Mouse (Mus musculus) cerebellum, postnatal 14 days (tissue): ENCODE results near the gene B3gnt9.

Source experiments
- DNase-seq, 2 experiments: peaks; one replicate each; pipeline ENCODE4 v3.0.0; 2021; ENCODE audit warnings: mixed read lengths in 2 of 2

Gene B3gnt9

DNA sequence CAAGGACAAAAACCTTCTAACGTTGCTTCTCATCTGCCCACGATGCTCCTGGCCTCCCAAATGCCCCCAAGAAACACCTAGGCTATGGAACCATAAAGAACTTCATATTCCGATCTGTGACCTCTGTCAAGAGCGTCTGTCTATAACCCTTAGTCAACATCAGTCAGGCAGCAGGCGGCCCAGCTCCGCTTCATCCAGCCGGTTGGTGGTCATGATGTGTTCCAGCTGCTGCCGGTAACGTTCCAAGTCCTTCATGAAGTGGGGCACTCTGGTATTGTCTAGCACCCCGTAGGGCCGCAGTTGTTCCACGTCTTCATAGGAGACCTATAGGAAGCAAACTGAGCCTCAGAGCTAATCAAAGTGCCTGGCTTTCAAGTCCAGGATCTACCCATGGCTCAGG is 26.9 kb upstream of the B3gnt9 start:
- no peak for DNase-seq

DNA sequence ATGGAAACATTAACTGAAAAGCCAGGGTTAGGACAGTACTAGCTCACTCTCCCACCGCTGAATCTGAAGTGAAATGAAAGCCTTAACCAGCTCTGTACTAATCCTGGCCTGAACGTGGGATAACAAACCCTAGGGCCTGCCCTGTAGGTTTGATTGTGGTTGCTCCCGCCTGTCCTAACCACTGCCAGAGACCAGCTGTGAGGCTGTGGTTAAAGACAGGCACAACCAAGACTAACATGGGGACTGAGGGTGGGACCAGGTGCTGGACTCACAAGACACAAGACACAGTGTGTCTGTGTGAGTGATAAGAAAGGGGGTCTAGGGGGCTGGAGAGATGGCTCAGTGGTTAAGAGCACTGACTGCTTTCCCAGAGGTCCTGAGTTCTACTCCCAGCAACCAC is 25.6 kb upstream of the B3gnt9 start:
- DNase-seq, result no peak

DNA sequence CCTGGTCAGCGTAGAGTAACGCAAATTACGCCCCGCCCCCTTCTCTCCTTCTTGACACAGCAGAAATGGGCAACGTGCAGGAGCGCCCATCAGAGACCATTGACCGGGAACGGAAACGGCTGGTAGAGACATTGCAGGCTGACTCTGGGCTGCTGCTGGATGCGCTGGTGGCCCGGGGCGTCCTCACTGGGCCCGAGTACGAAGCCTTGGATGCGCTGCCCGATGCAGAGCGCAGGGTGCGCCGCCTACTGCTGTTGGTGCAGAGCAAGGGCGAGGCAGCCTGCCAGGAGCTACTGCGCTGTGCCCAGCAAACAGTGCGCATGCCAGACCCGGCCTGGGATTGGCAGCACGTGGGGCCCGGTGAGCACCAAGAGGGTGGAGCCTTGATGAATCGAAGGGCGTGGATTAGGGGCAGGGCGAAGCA is 24.0 kb upstream of the B3gnt9 start:
- DNase-seq, result peak; percentile 92 to 95

DNA sequence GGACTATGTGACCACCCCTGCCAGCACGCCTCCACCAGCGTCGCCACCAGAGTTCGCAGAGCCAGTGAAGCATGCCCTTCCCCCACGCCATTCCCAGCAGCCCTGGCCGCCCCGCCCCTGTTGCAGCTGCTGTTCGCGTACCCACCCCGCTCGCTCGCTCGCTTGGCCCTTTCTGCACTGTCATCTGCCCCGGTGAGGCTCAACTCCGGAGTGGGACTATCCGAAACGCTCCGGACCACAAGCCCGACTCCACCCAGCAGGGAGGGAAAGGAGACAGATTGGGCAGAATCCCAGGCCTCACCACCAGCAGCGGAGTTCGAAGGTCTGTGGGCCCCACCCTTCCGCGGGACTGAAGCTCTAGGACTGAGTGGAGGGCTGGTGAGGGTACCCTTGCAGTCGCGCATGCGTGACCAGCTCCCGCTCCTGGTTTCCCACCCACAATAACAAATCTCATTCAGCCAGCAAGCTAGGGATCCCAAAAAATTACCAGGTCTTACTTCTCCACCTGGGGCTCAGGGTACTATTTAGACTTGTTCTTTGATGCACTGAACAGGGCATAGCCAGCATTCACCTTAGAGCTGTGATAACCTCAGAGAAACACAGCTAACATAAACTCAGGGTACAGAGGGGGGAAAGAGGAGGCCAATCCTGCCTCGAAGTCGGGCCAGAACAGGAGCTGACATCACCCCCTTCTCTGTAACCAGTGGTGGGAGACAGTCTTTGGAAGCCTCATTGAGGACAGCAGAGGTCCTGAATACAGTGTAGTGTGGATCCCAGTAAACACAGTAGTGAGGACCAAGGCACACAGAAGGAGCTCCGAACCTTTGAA is 21.6 kb upstream of the B3gnt9 start:
- peak in 1 of 2 experiments; percentile 49 for DNase-seq

DNA sequence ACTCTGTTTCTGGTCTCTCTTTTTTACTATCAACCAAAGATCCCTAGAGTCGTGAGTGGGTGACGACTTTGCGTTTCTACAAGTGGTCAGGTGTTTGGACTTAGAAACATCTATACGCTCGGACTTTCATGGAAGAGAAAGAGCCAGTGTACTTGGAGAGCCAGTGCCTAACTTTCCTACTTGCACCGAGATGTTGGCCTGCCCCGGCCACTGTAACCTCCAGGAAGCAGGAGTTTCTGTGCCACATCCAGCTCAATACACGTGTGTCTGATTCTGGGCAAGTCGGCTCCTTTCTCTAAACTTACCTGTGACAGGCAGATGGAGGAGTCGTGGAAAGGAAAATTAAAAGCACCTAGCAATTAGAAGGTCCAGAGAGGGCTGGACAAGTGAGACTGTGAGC is 20.9 kb upstream of the B3gnt9 start, which contains the start of gene Nol3:
Gene Nol3 (plus strand): TSS at position 301 of the 400 bp plus-strand sequence.
- no peak for DNase-seq

DNA sequence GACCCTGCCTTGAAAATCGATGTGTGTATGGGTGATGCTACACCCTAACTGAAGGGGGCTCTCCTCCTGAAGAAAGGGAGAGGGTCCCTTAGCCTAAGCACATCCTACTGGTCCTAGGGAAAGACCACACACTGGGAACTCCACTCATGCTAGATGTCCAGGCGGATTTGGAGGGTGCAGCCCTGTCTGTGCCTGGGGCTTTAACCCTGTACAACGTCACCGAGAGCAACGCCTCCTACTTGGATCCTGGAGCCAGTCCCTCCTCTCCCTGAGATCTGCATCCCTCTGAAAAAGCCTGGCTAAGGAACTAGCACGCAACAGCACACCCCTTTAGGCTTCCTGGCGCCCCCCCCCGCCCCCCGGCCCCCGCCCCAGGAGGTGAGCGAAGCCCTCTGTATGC is 20.4 kb upstream of the B3gnt9 start:
- DNase-seq, result no peak

DNA sequence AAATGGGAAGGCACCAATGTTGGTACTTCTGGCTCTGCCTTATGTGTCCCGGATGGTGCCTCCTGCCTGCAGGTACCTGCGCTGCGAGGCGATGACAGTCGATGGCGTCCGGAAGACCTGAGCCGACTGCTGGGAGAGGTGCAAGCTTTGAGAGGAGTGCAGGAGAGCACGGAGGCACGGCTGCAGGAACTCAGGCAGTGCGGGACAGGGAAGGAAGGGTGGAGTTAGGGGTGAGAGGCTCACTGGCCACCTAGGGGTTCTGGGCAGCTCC is 15.9 kb upstream of the B3gnt9 start:
- DNase-seq, result no peak

DNA sequence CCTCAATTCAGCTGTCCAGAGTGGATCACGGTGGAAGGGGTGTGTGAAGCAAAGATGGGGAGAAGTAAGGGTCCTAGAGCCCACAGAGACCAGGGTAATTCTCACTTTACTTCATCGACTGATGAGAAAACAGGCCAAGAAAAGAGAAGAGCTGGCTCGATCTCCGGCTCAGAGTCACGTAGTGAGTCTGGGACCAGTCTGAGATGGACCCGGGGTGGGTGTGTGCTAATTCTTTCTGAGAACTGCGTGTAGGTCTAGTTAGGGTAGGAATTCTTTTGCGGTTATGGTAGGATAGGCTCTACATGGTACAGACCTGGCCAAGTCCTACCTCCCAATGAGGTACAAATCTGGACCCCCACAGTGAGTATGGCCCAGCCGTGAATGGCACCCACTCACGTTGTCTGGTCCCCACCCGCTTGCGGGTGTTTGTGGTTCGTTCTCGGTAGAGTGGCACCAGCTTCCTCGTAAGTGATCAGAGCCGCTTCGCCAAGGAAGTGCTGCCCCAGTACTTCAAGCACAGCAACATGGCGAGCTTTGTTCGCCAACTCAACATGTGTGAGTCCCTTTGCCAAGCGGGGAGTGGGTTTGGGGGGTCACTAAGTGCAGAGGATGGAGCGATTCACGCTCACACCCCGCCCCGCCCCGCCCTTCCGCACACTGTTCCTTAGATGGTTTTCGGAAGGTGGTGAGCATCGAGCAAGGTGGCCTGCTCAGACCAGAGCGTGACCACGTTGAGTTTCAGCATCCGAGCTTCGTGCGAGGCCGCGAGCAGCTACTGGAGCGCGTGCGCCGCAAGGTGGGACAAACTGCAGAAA is 15.4 kb upstream of the B3gnt9 start:
- DNase-seq, result no peak

DNA sequence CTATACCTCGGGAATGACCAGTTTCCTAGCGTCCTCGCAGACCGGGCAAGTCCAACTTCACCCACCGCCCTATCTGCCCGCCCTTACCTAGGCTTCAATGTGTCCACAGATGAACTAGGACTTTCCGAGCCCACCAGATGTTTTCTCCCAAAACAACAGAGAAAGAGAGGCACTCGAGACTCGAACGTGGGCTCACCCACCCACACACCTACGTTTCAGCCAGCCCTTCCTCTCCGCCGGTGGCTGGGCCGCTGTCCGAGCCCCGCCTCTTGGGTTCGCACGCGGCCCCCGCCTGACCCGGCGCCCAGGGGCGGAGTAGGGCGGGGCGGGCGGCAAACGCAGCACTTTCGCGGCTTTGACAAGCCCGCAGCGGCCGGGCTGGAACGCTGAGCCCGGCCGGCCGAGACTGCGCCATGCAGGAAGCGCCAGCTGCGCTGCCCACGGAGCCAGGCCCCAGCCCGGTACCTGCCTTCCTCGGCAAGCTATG is 14.6 kb upstream of the B3gnt9 start, which contains the start of gene Hsf4:
Gene Hsf4 (plus strand): TSS at position 341 of the 487 bp plus-strand sequence.
- no peak for DNase-seq

DNA sequence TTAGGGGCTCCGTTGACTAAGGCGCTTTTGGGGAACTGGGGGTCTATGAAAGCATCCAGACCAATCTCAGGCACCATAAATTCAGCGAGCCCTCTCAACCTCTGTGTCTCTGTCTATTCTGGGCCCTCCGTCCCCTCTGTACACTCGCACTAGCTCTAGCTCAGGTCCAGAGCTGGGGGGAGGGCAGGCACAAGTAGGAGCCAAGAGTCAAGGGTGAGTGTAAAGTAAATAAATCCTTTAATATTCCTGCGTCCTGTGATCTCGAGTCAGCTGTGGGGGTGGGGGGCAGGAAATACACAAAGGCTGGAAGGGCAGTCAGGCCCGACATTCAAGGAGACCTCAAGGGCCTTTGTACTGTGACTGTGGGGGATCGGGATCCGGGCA is 14.1 kb upstream of the B3gnt9 start:
- DNase-seq, result no peak

DNA sequence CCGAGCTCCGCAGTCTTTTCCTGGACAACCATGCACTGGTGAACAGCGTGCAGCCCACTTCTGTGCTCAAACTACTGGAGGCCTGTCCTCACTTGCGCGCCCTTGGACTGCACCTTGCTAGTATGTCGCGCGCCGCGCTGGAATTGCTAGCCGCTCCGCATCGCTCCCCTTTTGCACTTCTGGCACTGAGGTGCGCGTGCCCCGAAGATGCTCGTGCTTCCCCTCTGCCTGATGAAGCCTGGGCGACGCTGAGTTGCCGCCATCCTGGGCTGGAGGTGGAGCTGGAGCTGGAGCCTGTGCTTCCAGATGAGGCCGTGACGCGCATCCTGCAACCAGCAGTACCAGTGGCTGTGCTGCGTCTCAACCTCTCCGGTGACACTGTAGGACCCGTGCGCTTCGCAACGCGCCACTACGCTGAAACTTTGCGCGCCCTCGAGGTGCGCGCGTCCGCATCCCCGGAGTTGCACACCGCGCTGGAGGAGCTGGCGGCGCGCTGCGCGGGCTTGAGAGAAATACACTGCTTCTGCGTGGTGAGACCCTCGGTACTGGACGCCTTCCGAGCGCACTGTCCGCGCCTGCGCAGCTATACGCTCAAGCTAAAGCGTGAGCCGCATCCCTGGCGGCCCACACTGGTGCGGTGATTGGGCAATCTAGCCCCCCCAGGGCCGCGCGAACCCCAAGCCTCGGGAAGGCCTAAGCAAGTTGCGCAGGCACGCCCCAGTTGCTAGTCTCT is 13.6 kb upstream of the B3gnt9 start:
- DNase-seq, result peak; percentile 72 to 74

DNA sequence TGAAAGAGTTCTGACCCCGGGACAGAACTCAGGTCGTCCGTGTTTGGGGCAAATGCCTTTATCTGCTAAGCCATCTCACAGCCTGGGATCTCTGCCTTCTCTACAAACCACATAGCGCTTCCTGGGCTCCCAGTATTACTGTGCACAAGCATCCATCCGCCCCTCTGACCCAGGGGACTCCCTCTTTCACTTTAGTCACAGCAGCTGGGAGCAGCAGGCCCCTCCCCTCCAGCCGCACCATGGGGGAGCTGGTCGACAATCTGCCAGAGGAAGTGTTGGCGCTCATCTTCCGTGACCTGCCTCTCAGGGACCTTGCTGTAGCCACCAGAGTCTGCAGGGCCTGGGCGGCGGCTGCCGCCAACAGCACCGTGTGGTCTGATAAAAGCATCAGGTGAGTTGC is 11.8 kb upstream of the B3gnt9 start:
- DNase-seq, result no peak

DNA sequence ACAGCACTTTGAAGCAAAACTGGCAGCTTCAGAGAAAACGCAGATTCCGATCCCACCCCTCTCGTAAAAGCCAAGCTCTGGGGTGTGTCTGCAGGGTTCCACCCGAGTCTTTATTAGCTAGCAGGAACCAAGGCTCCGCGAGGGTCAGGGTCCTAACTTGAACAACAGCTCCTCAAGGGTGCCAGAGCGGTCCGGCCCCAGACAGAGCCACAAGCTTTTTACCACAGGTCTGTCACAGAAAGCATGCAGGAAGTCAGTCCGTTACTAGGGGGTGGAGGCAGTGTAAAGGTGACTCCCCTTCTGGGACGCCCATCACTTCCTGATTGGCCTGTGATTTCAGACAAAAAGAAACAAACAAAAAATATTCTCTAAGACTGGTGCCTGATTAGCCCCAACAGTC is 10.2 kb upstream of the B3gnt9 start:
- no peak for DNase-seq

DNA sequence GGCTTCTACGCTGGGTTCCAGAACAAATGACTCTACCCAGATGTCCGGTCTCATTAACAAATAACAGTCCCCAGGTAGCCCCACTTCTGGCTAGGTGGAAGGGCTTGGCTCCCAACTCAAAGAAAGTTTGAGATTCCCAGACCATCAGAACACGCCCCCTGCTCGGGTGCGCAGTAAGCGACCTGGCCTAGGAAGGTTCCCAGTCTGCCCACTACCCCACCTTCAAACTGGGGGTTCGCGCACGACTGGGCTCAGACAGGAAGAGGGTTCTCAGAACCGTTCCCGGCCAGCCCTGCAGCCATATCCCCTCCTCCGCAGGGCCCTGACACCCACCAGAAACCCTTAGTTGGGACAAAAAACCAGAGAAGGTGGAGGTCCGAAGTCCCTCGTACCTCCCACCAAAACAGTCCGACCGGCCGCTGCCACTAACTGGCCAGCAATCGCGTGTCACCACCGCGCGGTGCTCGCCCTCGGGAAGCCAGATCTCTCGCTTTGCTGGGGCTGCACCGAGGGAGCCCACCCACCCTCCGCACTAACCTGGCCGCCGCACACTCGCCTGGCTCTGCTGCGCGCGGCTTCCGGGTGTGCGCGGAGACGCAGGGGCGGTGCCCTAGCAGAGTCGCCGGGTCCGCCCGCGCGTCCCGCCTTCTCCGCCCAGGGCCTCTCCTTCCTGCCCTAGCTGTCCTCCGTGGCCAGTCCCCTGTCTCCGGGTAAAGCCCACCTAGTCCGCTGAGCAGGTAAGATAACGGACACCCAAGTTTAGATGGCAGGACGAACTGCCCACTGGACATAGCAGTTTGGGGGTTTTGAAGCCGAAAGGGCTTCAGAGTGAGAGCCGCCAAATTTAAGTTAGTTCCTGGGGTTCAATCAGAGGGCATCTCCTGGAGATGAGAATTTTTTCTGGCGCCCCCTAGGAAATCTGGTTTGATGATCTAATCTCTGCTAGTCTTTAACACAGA is 9.3 kb upstream of the B3gnt9 start, which contains the start of the genes Tradd and Fbxl8:
Gene Tradd (minus strand): TSS at position 586 of the 959 bp plus-strand sequence.
Gene Fbxl8 (plus strand): TSS at position 625 of the 959 bp plus-strand sequence.
- peak in 1 of 2 experiments; percentile 69 for DNase-seq

DNA sequence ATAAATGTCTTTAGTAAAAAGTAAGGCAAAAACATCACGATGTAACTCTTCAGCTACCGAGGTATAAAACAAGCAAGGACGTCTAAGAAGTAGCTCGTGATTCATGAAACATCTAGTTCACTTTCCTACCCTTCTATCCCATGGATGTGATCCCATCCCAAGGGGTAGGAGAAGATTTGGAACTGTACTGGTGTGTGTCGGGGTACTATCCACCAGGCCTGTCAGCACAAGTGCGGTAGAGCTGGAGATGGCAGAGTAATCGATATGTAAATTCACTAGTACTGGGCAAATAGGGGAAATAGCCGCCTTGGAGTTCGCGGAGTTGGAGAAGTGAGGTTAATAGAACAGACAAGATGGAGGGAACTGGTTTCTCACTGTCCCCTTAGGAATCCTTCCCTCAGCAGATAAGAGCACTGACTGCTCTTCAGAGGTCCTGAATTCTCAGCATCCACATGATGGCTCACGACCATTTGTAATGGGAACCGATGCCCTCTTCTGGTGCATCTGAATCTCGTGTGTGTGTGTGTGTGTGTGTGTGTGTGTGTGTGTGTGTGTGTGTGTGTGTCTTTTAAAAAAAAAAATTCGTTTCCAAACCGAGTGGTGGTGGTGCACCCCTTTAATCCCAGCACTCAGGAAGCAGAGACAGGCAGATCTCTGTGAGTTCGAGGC is 8.4 kb upstream of the B3gnt9 start:
- DNase-seq, result no peak

DNA sequence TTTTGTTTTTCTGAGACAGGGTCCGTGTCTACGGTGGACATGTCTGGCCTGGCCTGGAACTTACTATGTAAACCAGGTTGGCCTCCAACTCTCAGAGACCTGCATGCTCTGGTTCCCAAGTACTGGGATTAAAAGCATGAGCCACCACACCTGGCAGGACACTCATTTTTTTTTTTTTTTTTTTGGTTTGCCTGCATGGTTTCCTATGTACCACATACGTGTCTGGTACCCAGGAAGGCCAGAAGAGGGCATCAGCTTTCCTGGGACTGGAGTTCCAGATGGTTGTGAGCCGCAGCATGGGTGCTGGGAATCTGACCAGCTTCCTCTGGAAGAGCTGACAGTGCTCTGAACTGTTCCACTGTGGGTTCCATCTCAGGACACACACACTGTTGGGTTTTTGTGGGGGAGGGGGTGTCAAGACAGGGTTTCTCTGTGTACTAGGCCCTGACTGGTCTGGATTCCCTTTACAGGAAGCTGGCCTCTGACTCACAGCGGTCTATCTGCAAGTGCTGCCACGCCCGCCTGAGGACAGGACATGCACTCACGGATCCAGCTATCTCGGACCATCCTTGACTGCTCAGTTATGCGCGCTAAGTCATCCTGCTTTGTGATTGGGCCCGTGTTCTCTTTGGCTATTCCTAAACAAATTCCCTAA is 6.5 kb upstream of the B3gnt9 start:
- DNase-seq, result no peak

DNA sequence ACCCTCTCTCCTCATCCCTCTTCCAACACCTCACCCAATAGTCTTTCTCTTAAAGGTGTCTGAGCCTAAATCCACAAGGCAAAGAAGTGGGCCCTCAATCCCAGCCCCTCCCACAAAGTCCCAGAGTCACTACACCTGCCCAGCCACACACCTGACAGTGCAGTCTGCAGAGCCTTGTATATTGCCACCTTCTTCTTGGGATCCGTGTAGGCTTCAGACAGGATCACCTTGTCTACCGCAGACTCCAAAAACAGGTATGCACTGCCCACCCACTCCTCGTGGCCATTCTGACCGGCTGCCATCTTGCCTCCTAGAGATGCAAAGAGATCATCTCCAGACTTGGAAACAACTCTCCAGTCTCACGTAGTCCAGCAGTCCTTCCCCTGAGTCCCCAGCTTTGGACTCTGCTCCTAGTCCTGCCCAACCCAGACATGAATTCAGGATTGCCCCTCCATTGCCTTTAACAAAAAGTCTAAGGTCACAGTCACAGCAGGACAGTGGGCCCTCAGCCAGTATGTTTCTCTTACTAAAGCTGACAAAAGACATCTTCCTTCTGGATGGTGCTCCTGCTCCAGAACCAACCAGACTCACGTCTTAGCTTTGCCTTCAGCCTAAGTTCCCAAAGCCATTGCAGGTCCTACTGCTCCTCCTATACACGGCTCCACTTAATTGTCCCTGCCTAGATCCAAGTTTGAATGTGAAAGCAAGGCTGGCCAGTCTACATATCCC is 5.6 kb upstream of the B3gnt9 start:
- no peak for DNase-seq

DNA sequence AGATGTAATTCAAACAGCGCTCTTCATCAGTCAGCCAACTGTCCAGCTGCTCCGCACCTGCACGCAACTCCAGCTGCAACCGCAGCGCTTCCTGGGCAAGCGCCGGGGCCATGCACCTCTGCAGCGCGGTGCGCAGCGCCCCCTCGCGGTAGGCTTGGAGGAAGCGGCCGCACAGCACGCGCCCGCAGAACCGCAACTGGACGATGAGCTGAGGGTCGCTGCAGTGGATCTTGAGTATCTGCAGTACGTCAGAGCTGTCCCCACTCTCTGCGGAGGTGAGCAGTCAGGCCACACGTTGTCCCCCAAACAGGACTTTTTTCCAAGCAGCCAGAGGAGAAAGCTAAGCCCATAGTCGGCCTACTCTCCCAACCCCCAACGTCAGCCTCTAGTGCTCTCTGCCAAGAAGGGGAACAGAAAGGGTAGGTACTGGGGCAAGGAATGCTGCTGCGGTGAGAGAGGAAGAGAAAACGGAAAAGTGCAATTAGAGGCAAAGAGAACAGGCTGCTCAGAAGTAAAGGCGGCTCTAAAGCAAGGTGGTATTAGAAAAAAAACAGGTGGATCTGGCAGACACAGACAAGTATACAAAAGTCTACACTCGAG is 4.9 kb upstream of the B3gnt9 start:
- peak; percentile 79 to 85 for DNase-seq

DNA sequence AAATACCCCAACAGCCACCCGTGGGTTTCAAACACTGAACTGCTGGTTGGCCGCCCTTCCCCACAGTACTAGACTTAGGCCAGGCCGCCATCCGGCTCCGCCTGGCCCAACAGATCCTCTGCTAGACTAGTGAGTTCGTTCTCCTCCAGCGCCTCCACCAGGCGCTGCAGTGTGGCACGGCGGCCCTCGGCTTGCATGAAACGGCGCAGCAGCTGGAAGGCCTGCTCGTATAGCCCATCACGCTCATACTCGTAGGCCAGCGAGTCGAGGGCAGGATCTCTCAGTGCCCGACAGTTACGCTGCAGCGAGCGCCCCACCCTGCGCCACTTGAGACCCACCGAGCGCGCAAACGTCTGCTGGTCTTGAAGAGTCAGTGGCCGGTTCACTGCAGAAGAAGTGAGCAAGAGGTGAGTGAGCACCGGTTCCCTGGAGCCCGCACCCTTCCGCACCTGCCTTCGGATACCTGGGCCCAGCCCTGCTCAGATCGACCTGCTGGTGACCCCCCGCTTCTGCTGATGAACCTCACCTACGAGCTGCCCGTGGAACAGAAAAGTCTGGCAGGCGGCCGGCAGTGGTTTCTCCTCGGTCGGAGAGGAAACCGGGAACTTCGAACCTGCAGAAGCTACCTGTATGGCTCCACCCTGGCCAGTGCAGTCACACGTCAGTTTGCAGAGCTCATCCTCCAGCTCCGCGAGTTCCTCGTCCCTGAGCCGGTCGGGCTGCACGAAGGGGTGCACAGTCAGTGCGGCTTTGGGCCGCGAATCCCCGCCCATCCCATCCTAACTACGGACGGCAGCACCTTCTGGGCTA is 4.2 kb upstream of the B3gnt9 start:
- peak; percentile 41 to 47 for DNase-seq
